Mouse (Mus musculus): ENCODE data around the gene Atn1. TPM values are rescaled to one million over a fixed set of nuclear protein-coding genes. Genes with fewer than 3 reads are reported as not detected.
A peak's percentile ranks its signal among the peaks of the same experiment; 100 is the strongest.

Atn1 gene
- total RNA-seq, 1 experiment: 8.9 TPM

GRCm38 (mm10) chr6:124711824-124712782 is 44.2 kb downstream of the Atn1 start, which contains the start of the genes Emg1 and Phb2:
Emg1 (minus strand) TSS chr6:124712178.
Phb2 (plus strand) TSS chr6:124712336.
- in situ Hi-C loops (cut with MboI; ENCODE audit: low sequenced_read_pairs in 2 of 2, unreplicated experiment in 2 of 2): no loop called here

GRCm38 (mm10) chr6:124708289-124708889 is 47.9 kb downstream of the Atn1 start:
- no peak overlapping the region for H3K27ac ChIP-seq (ENCODE audit: insufficient read depth, low read depth, low read length, poor library complexity, severe bottlenecking)
- H3K4me1 ChIP-seq (ENCODE audit: control insufficient read depth in 2 of 2, insufficient read depth in 2 of 2, low read length in 2 of 2, poor library complexity in 1 of 2): peaks cover 3% of the 10 kb centered on the region in 2 experiments; a peak in 2 of 4 replicates
- TF ChIP-seq ZC3H11A (IDR thresholded peaks at IDR 0.05; ENCODE audit: borderline replicate concordance, low read depth, low read length) (no peak), MAFK (IDR thresholded peaks at IDR 0.05; ENCODE audit: insufficient read depth, low read depth, low read length) (no peak), HCFC1 (IDR thresholded peaks at IDR 0.05; ENCODE audit: borderline replicate concordance, insufficient read depth, low read length) (no peak), ZNF384 (IDR thresholded peaks at IDR 0.05; ENCODE audit: low read depth, low read length) (no peak), CHD2 (IDR thresholded peaks at IDR 0.05; ENCODE audit: low read depth, low read length) (no peak)
- in situ Hi-C loops (cut with MboI; ENCODE audit: low sequenced_read_pairs in 2 of 2, unreplicated experiment in 2 of 2): no loop called here
- H3K9me3 ChIP-seq (ENCODE audit: control insufficient read depth, insufficient read depth, low read depth, low read length): no peaks in the 10 kb centered on the region
- H3K9ac ChIP-seq (ENCODE audit: insufficient read depth, low read depth, low read length, poor library complexity, severe bottlenecking): no peak overlapping the region
- no peak for DNase-seq (ENCODE audit: low read depth, low spot score)
- no peak overlapping the region for H3K4me3 ChIP-seq (ENCODE audit: insufficient read depth in 1 of 2, low read depth in 1 of 2, low read length in 2 of 2, poor library complexity in 1 of 2, severe bottlenecking in 1 of 2)
- H3K36me3 ChIP-seq (ENCODE audit: control insufficient read depth, insufficient read depth, low read length, poor library complexity, severe bottlenecking): peaks cover 39% of the 10 kb centered on the region

More at GRCm38 (mm10) chr6:124711824-124712782, 44.2 kb downstream of the Atn1 start, which contains the start of the genes Emg1 and Phb2:
- Histone ChIP-seq H3K9ac (ENCODE audit: insufficient read depth, low read depth, low read length, poor library complexity, severe bottlenecking) (peak within 1 kb of the TSS; percentile 95), H3K4me3 (ENCODE audit: insufficient read depth in 1 of 2, low read depth in 1 of 2, low read length in 2 of 2, poor library complexity in 1 of 2, severe bottlenecking in 1 of 2) (peak within 1 kb of the TSS; percentile 93 to 95), H3K9me3 (ENCODE audit: control insufficient read depth, insufficient read depth, low read depth, low read length) (no peaks in the 10 kb centered on the region), H3K36me3 (ENCODE audit: control insufficient read depth, insufficient read depth, low read length, poor library complexity, severe bottlenecking) (peaks cover 51% of the 10 kb centered on the region), H3K27ac (ENCODE audit: insufficient read depth, low read depth, low read length, poor library complexity, severe bottlenecking) (peak within 1 kb of the TSS; percentile 83), H3K4me1 (ENCODE audit: control insufficient read depth in 2 of 2, insufficient read depth in 2 of 2, low read length in 2 of 2, poor library complexity in 1 of 2) (peaks cover 3 to 5% of the 10 kb centered on the region in 2 experiments; a peak in 2 of 4 replicates)
- DNase-seq (ENCODE audit: low read depth, low spot score): peak; percentile 97
- peak; percentile 91 for TF ChIP-seq HCFC1 (IDR thresholded peaks at IDR 0.05; ENCODE audit: borderline replicate concordance, insufficient read depth, low read length)
- TF ChIP-seq CHD2 (IDR thresholded peaks at IDR 0.05; ENCODE audit: low read depth, low read length): no peak
- TF ChIP-seq ZC3H11A (IDR thresholded peaks at IDR 0.05; ENCODE audit: borderline replicate concordance, low read depth, low read length): no peak
- TF ChIP-seq MAFK (IDR thresholded peaks at IDR 0.05; ENCODE audit: insufficient read depth, low read depth, low read length): no peak
- TF ChIP-seq ZNF384 (IDR thresholded peaks at IDR 0.05; ENCODE audit: low read depth, low read length): peak; percentile 60; the same call in 1 of the 2 replicates

GRCm38 (mm10) chr6:124706061-124706627 is 50.2 kb downstream of the Atn1 start:
- Histone ChIP-seq H3K4me1 (ENCODE audit: control insufficient read depth in 2 of 2, insufficient read depth in 2 of 2, low read length in 2 of 2, poor library complexity in 1 of 2) (peaks cover 3 to 18% of the 10 kb centered on the region in 2 experiments; a peak in 1 of 4 replicates), H3K4me3 (ENCODE audit: insufficient read depth in 1 of 2, low read depth in 1 of 2, low read length in 2 of 2, poor library complexity in 1 of 2, severe bottlenecking in 1 of 2) (no peak overlapping the region), H3K27ac (ENCODE audit: insufficient read depth, low read depth, low read length, poor library complexity, severe bottlenecking) (no peak overlapping the region), H3K36me3 (ENCODE audit: control insufficient read depth, insufficient read depth, low read length, poor library complexity, severe bottlenecking) (peaks cover 55% of the 10 kb centered on the region), H3K9me3 (ENCODE audit: control insufficient read depth, insufficient read depth, low read depth, low read length) (no peaks in the 10 kb centered on the region), H3K9ac (ENCODE audit: insufficient read depth, low read depth, low read length, poor library complexity, severe bottlenecking) (no peak overlapping the region)
- DNase-seq (ENCODE audit: low read depth, low spot score): no peak
- TF ChIP-seq ZNF384 (IDR thresholded peaks at IDR 0.05; ENCODE audit: low read depth, low read length) (no peak), CHD2 (IDR thresholded peaks at IDR 0.05; ENCODE audit: low read depth, low read length) (no peak), HCFC1 (IDR thresholded peaks at IDR 0.05; ENCODE audit: borderline replicate concordance, insufficient read depth, low read length) (no peak), MAFK (IDR thresholded peaks at IDR 0.05; ENCODE audit: insufficient read depth, low read depth, low read length) (no peak), ZC3H11A (IDR thresholded peaks at IDR 0.05; ENCODE audit: borderline replicate concordance, low read depth, low read length) (no peak)
- in situ Hi-C loops (cut with MboI; ENCODE audit: low sequenced_read_pairs in 2 of 2, unreplicated experiment in 2 of 2): no loop called here

- TF ChIP-seq ZC3H11A (IDR thresholded peaks at IDR 0.05; ENCODE audit: borderline replicate concordance, low read depth, low read length) (no peak), MAFK (IDR thresholded peaks at IDR 0.05; ENCODE audit: insufficient read depth, low read depth, low read length) (no peak), ZNF384 (IDR thresholded peaks at IDR 0.05; ENCODE audit: low read depth, low read length) (no peak), CHD2 (IDR thresholded peaks at IDR 0.05; ENCODE audit: low read depth, low read length) (no peak), HCFC1 (IDR thresholded peaks at IDR 0.05; ENCODE audit: borderline replicate concordance, insufficient read depth, low read length) (no peak)
- no peak overlapping the region for H3K4me3 ChIP-seq (ENCODE audit: insufficient read depth in 1 of 2, low read depth in 1 of 2, low read length in 2 of 2, poor library complexity in 1 of 2, severe bottlenecking in 1 of 2)
- no peak overlapping the region for H3K27ac ChIP-seq (ENCODE audit: insufficient read depth, low read depth, low read length, poor library complexity, severe bottlenecking)
- no peaks in the 10 kb centered on the region for H3K9me3 ChIP-seq (ENCODE audit: control insufficient read depth, insufficient read depth, low read depth, low read length)
- no peak for DNase-seq (ENCODE audit: low read depth, low spot score)
- in situ Hi-C loops (cut with MboI; ENCODE audit: low sequenced_read_pairs in 2 of 2, unreplicated experiment in 2 of 2): no loop called here
- H3K4me1 ChIP-seq (ENCODE audit: control insufficient read depth in 2 of 2, insufficient read depth in 2 of 2, low read length in 2 of 2, poor library complexity in 1 of 2): peaks cover 0 to 21% of the 10 kb centered on the region in 2 experiments; a peak in 1 of 4 replicates
- peaks cover 60% of the 10 kb centered on the region for H3K36me3 ChIP-seq (ENCODE audit: control insufficient read depth, insufficient read depth, low read length, poor library complexity, severe bottlenecking)
- no peak overlapping the region for H3K9ac ChIP-seq (ENCODE audit: insufficient read depth, low read depth, low read length, poor library complexity, severe bottlenecking)
These were observed 51.9 kb downstream of the Atn1 start for GRCm38 (mm10) chr6:124704417-124704816.

Data from ES-E14 (cell line).